Mouse (Mus musculus) bone marrow, adult 2 months (tissue): Measurements from ENCODE around the gene Erbin.

ENCODE experiments used
- CTCF ChIP-seq: fragments of 200-500 bp; IDR thresholded peaks from 2 replicates; pipeline ENCODE4 v1.5.1; 2011; ENCODE audit warnings: low read length, control low read depth; ENCODE audit not compliant: control insufficient read depth, insufficient read depth
- POLR2A ChIP-seq: fragments of 200-500 bp; IDR thresholded peaks from 2 replicates; pipeline ENCODE4 v1.6.1; 2011; ENCODE audit warnings: low read depth, mild to moderate bottlenecking, control low read depth, low read length, borderline replicate concordance; ENCODE audit not compliant: control insufficient read depth

DNA sequence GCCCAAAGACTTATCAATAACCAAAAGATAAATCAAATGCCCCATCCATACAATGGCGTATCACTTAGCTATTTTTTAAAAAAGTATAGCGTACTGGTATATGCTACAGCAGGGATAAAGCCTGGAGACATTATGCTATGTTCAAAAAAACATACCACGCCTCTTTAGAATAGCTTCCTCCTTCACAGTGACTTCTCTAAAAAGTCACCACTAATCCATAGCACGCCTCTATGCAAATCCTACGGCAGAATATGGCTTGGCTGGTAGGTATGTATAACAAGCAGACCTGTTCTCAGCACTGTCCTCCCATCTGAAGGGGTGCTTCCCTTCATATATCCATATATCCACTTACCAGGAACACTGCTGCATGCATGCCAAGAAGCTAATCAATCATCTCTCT, 27.2 kb downstream of the Erbin start:
- TF ChIP-seq CTCF (no peak), POLR2A (no peak)
